Mouse (Mus musculus) neural tube, embryonic 10.5 days (tissue): ENCODE measurements at regions not wholly inside any gene's neighbourhood (a gene's known extent, or its start where the extent isn't known, plus 50 kb on each side); places are given as distances from the start of the nearest gene placed in this dataset.
"Not testable (repeated sequence)": the region's sequence is repeated elsewhere in the genome, so short reads cannot be mapped to it uniquely, and the experiment has no call there.

Experiments used
- DNase-seq: peaks from one replicate; pipeline ENCODE4 v3.0.0-alpha.2; 2017; ENCODE audit warnings: low spot score; ENCODE audit errors: extremely low spot score

DNA sequence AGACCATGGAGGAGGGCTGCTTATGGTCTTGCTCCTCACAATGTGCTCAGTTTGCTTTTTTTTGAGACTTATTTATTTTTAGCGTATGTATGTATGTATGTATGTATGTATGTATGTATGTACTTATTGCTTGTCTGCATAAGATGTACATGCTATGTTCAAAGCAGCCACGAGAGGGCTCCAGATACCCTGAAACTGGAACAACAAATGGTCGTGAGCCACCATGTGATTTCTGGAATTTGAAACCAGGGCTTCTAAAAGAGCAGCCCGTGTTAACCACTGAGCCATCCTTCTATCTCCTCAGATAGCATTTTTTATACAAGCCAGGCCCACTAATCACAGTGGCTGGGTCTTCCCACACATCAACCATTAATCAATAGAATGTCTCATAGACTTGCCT is 611.2 kb downstream of the 5730507C01Rik start:
- DNase-seq: no peak

DNA sequence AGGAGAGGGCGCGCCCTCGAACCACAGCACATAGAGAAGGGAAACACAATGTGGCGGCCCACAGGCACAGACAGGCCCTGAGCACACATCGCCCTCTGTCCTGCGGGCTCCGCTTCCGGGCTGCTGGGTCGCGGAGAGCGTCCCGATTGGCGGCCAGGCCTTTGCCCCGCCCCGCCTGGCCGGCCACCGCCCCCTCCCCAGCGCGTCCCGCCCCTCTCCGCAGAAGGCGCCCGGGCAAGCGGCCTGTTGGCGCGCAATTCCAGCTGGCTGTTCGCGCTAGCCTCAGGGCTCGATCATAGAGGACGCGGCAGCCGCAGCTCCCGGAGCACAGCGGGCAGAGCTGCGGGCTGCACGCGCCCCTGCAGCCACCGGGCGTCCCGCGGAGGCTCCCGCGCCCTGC is 661.3 kb downstream of the 5730507C01Rik start:
- no peak for DNase-seq

DNA sequence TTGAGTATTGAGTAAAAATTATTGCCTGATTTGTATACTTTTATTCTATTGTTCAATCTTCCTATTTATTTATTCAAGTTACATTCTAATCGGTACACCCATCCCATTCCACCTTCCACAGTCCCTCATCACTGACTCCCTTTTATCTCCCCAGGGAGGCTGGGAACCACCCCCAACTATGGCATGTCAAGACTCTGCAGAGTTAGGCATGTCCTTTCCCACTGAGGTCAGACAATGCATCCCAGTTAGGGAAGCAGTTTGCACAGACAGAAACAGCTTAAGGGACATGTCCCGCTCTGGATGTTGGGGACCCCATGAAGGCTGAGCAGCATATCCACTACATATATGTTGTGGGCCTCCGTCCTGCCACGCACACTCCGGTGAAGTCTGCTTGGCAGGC is 678.1 kb downstream of the 5730507C01Rik start:
- DNase-seq: no peak

DNA sequence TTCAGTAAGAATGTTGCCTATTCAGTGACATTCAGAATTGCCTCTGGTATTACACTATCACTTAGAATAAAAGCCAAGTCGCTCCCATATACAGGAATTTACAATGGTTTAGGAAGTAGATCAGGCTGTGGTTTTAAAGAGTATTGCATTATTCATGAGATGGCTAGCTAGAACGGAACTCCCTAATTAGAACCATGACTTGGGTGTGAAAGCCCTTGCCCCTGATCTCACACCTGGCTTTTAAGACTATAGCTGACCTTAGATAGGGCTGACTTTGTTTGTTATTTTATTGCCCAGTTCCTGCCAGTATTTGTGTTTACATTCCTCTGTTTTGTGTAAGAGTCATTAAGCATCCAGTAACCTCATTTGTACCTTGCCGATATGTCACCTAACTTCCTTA is 678.7 kb downstream of the 5730507C01Rik start:
- not testable (repeated sequence) for DNase-seq

DNA sequence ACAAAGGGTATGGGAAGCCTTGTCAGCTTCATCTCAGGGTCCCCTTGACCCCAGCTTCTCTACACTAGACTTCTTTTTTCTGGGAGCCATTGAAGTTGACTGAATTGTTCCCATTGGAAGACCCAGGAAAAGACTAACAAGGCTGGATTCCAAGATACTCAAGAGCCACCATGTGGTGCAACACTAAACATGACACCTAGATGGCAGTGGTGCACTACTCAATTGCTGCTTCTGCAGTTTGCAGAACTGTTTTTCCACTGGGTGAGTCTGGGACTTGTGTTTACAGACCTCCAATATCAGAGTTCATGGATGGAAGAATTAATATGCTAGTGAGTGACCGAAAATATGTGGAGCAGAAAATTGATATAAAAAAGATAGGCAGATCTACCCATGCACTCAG is 709.7 kb downstream of the 5730507C01Rik start:
- not testable (repeated sequence) for DNase-seq

DNA sequence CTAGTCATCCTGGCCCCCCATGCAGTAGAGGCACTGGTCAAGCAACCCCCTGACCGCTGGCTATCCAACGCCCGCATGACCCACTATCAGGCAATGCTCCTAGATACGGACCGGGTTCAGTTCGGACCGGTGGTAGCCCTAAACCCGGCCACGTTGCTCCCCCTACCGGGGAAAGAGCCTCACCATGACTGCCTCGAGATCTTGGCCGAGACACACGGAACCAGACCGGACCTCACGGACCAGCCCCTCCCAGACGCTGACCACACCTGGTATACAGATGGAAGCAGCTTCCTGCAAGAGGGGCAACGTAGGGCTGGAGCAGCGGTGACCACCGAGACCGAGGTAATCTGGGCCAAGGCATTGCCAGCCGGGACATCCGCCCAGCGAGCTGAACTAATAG is 707.6 kb upstream of the Gm21863 start:
- not testable (repeated sequence) for DNase-seq

DNA sequence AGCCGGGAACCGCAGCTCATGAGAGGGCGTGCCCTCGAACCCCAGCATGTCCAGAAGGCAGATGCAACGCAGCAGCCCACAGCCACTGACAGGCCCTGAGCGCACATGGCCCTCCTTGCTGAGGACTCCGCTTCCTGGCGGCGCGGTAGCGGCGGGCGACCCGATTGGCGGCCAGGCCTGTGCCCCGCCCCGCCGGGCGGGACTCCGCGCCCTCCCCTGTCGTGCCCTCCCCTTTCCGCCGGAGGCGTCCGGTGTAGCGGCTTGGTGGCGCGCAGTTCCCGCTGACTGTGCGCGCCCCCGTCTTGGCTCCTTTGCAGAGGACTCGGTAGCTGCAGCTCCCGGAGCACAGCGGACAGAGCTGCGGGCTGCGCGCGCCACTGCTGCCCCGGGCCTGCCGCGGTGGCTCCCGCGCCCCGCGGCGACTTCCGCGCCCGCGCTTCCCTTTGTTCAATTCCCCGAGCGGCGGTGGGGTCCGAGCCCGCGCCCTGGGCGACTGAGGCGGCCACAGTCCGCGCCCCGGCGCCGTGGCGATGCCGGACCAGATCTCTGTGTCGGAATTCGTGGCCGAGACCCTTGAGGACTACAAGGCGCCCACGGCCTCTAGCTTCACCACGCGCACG is 665.9 kb upstream of the Gm21863 start:
- peak; percentile 49 for DNase-seq

DNA sequence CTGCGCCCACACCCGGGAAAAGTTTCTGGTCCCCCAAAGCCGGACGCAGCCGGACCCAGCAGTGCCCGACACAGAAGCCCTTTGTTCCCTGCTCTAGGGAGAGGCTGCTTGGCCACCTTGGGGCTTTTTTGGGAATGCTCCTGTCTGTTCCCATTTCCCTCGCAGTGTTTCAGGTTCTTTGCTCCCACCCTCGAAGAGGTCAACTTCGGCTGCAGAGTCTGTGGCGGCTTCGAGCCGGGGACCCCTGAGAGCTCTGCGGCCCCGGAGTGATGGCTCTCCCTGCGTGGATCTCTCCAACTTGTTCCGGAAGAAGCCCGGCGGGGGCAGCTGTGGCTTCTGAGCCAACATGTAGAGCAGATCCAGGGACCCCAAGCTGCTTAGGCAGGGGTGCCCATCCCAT is 665.3 kb upstream of the Gm21863 start:
- peak; percentile 13 for DNase-seq

DNA sequence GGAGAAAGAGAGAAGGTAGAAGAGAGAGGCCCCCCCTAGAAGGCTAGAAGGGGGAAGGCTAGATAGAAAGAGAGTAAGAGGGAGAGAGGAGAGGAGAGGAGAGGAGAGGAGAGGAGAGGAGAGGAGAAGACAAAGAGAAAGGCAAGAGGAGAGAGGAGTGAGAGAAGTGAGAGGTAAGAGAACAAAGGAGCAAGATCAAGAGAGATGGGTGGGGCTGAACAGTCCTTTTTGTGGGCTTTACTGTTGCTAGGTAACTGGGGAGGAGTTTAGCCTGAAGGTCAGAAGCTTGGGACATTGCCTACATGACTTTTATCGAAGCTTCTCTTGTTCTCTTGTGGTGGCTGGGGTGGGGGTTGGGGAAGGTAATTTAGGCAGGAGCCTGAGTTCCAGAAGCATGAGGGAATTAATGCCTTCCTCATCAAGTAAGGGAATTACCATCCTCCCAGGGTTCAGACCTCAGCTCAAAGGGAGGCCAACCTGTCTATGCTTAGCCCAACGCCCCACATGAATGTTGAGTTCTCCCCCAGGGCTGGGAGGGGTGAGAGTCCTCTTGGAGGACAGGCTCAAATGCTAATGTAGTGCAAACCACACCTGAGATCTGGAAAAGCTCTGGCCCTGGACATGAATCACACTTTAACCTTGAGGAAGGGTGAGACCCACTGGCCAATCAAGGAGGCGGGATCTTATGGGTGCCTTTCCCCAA is 662.1 kb upstream of the Gm21863 start:
- not testable (repeated sequence) for DNase-seq
